Mouse (Mus musculus) left cerebral cortex, postnatal 4 days (tissue): ENCODE results near the gene Pecam1. TPM values are rescaled to one million over a fixed set of nuclear protein-coding genes. Genes with fewer than 3 reads are reported as not detected.
"Not testable (repeated sequence)": the region's sequence is repeated elsewhere in the genome, so short reads cannot be mapped to it uniquely, and the experiment has no call there.

Source experiments
- DNase-seq: peaks from one replicate; pipeline ENCODE4 v3.0.0-alpha.2; 2022
- intact Hi-C: fragments of 180-260 bp; cut with DNase I; formaldehyde crosslinking; loops from one replicate; pipeline ENCODE4 v1.15.1; 2025
- total RNA-seq, 2 experiments: library from RNA; stranded (reverse); gene quantifications; 2 replicates each; pipeline ENCODE4 v1.2.3; 2021

The Pecam1 gene
- total RNA-seq, 2 experiments from 2014 or later: 17.7 TPM

GRCm38 (mm10) chr11:106737178-106737621 lies 13.2 kb downstream of the Pecam1 start:
- intact Hi-C loops: no loop called here
- DNase-seq: peak; percentile 11

DNA sequence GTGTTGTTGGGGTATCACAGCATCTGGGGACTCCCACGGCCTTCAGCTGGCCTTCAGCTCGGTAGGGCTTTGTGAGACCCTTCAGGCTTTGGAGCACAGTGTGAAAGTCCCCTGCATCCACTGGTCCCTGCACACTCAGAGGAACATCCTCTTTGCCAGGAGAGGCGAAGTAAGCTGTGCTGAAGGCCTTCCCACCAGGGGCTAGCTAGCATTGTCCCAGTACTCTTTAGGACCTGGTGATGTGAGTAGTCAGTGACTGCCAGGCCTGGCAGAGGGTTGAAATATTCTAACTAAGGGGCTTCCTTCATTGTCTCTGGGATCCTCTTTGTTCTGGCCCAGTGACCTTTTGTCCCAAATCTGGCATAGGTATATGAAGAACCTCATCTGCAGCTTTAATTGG lies 13.8 kb downstream of the Pecam1 start:
- DNase-seq: no peak
- intact Hi-C loops: no loop called here

GRCm38 (mm10) chr11:106730714-106731113 lies 19.7 kb downstream of the Pecam1 start:
- DNase-seq: no peak
- intact Hi-C loops: no loop called here

GRCm38 (mm10) chr11:106729656-106730055 lies 20.8 kb downstream of the Pecam1 start:
- DNase-seq: no peak
- intact Hi-C loops: no loop called here

GRCm38 (mm10) chr11:106728402-106729366 lies 21.7 kb downstream of the Pecam1 start:
- no peak for DNase-seq
- intact Hi-C loops: no loop called here

DNA sequence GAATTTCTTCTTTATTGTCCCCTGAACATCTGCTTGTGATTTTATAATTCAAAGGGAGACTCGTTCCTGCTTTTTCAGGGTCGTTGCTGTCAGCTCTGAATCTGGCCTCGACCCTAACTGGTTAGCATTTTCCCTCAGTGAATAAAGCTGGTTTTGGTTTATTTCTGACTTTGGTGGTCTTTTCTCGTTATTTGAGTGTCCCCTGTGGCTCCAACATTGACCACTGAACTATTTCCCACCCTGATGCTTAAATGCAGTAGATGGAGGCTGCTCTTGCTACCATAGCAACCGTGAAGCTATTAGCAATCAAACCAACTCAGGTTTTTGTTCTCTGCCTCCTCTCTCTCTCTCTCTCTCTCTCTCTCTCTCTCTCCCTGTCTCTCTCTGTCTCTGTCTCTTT lies 22.5 kb downstream of the Pecam1 start:
- intact Hi-C loops: no loop called here
- no peak for DNase-seq

GRCm38 (mm10) chr11:106724916-106725235 lies 25.6 kb downstream of the Pecam1 start:
- DNase-seq, intact Hi-C loops: not testable (repeated sequence)

- DNase-seq: no peak
- intact Hi-C loops: no loop called here
These were observed 26.1 kb downstream of the Pecam1 start for GRCm38 (mm10) chr11:106724176-106724915.

- intact Hi-C loops: no loop called here
- DNase-seq: no peak
These were observed 26.8 kb downstream of the Pecam1 start for GRCm38 (mm10) chr11:106723611-106724125.

GRCm38 (mm10) chr11:106722831-106723361 lies 27.5 kb downstream of the Pecam1 start:
- intact Hi-C loops: no loop called here
- no peak for DNase-seq

- no peak for DNase-seq
- intact Hi-C loops: no loop called here
These were observed 30.0 kb downstream of the Pecam1 start for GRCm38 (mm10) chr11:106720379-106720778.

- intact Hi-C loops: no loop called here
- no peak for DNase-seq
These were observed 33.9 kb downstream of the Pecam1 start for GRCm38 (mm10) chr11:106716568-106716967.

- intact Hi-C loops: no loop called here
- DNase-seq: no peak
These were observed 35.4 kb downstream of the Pecam1 start for GRCm38 (mm10) chr11:106715066-106715465.

DNA sequence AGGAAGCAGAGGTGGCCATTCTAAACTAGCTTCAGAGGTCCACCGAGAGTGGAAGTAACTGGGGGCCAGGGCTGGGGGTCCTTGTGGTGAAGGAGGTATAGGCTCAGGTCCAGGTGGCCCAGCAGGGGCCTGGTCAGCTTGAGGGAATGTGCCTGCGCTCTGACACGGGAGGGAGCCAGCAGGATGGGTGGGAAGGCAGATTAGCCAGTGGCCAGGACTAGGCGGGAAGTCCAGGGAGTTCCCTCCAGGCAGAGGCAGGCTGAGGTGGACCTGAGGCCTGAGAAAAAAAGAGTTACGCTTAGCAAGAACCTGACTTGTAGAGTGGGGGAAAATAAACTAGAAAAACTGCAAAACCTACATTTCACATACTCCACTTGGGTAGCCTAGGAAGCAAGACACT lies 39.6 kb downstream of the Pecam1 start:
- no peak for DNase-seq
- intact Hi-C loops: no loop called here

DNA sequence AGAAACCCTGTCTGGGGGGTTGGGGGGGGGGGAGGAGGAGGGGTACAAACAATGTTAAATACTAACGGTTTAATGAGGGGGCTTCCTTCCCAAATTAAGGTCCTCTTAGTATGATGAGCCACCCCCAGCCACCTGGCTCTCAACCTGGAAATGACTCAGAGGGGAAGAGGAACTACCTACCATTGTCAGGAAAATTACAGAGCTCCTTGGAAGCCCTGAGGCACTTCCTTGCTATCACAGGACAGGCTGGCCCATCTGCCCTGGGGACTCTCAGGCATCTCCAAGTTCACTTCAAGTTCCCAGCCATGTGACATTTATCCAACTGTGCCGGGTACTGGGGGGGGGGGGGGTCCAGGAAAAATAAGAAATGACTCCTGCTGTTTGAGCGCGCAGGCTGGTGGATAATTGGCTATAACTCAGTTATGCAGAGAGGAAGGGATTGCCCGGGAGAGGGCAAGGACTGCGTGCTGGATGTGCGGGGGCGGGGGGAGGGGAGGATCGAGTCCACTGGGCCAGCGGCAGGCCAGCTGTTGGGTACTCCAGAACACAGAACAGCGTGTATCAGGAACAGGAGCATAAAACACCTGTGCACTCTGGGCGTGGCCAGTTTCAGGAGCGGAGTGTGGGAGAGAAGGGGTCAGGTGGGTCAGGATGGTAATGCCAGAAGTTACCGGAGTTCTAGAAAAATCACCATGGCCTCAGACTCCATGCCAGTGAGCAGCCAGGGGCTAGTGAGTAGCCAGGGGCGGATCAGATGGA lies 41.0 kb downstream of the Pecam1 start:
- intact Hi-C loops: no loop called here
- DNase-seq: no peak

- intact Hi-C loops: no loop called here
- no peak for DNase-seq
These were observed 42.6 kb downstream of the Pecam1 start for GRCm38 (mm10) chr11:106707866-106708265.

- DNase-seq: no peak
- intact Hi-C loops: no loop called here
These were observed 43.3 kb downstream of the Pecam1 start for GRCm38 (mm10) chr11:106707085-106707484.

DNA sequence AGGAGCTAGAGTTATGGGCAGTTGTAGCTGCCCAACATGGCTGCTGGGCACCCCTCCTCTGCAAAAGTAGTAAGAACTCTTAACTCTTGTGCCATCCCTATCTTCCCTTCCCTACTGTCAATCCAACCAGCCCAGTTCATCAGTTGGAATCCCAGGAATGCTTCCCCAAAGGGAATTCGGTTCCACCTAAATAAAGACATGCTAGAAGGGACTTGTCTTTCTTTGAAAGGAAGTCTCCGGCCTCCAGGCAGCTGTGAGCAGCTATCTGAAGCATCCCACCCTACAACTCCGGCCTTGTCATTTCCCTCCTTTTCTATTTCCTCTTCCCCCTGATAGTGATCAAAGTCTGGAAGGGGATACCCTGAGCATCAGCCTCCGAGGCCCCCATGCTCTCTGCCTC lies 44.2 kb downstream of the Pecam1 start:
- DNase-seq: no peak
- intact Hi-C loops: no loop called here

- intact Hi-C loops: no loop called here
- DNase-seq: no peak
These were observed 45.9 kb downstream of the Pecam1 start for GRCm38 (mm10) chr11:106704399-106705111.

DNA sequence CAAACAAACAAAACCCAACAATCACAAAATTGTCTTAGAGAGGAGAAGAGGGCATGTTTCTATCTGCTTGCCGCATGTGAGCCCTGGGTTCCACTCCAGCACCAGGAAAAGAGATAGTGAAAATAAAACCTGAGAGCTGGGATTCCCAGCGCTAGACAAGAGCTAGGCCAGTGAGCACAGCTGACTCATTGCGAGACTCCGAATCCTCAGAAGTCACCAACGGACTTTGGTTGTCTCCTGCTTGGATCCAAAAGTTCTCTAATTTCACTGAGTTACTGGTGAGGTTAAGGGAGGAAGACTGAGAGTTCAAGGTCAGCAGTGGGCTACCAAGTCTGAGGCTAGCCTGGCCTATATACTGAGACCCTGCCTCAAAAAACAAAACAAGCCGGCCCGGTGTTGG lies 46.5 kb downstream of the Pecam1 start:
- no peak for DNase-seq
- intact Hi-C loops: no loop called here
